Mouse (Mus musculus) common myeloid progenitor, adult 5-6 weeks (primary cell): Measurements from ENCODE around the gene Camk1. TPM values are rescaled to one million over a fixed set of nuclear protein-coding genes. Genes with fewer than 3 reads are reported as not detected.
A peak's percentile ranks its signal among the peaks of the same experiment; 100 is the strongest.

Source experiments
- ATAC-seq: replicated peaks from 2 replicates; pipeline ENCODE4 v1.8.0; 2016; ENCODE audit warnings: low read depth, mild to moderate bottlenecking, moderate TSS enrichment, inconsistent platforms; ENCODE audit not compliant: poor library complexity, severe bottlenecking
- total RNA-seq: library from RNA; stranded (forward); fragments of 200-1000, 187-1606 nt; gene quantifications from 2 replicates; pipeline ENCODE4 v1.2.3, GENCODE M21; 2017

Camk1 gene
- total RNA-seq, 1 experiment from 2014 or later, result 29.9 TPM

DNA sequence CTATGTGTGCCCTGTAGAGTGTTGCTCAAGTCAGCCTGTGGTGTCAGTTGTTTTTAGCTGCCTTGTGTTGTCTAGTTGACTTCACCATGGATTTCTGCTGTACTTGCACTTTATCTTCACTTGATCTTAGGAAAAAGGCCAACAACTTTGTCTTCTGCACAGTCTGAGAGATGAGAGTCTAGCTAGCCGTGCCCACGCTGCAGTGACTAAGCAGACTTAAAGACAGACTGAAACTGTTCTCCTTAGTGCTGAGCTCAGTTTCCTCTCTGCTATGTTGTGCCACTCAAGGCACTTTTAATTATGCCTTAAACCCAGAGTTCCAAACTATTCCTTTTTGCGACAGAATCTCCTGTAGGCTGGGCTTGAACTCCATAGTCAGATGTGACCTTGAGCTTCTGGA lies 27.8 kb downstream of the Camk1 start:
- ATAC-seq, result no peak

DNA sequence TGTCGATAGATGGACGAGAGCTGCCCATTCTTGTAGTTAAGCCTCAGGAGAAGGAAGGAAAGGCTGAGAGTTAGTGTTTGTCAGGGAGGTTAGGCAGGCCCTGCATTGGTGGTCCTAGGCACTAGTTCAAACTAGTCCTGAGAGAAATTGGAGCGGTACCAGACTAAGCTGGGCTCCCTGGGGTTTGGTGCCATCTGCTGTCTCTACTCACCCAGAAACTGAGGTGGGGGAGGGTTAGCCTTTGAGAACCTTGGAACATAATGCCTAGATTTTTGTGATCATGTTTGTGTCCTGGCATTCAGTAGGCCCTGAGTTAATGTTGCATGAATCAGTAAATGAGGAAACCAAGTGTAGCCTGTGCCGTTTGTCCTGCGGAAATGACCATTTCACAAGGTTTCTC lies 35.6 kb downstream of the Camk1 start:
- no peak for ATAC-seq

DNA sequence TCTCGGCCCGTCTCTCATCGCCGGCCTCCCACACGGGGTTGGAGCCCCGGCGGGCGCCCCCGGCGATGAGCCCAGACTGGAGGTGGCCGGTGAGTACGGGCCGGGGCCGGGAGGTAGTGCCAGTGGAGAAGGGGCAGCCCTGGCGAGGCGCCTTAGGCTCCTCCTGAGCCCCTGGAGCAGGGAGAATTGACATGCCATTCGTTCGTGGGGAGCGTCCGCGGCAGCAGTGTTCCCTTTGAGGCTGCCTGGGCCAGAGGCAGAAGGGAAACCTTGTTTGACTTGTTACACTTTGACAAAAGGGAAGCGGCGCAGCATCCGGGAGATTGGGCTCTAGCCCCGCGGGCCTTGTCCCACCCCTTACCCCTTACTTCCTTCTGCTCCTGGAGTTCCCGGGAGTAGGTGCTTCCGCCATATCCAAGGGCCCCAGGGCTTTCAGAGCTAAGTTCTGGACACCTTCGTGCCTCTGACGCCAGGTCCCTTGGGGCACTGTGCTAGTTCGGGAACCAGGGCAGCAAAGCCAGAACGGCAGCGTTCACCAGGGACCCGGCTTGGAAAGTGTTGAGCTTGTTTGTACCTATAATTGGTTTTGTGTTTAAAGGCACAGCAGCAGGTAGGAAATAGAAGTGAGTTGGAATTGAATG lies 36.2 kb downstream of the Camk1 start:
- peak; percentile 17 for ATAC-seq

DNA sequence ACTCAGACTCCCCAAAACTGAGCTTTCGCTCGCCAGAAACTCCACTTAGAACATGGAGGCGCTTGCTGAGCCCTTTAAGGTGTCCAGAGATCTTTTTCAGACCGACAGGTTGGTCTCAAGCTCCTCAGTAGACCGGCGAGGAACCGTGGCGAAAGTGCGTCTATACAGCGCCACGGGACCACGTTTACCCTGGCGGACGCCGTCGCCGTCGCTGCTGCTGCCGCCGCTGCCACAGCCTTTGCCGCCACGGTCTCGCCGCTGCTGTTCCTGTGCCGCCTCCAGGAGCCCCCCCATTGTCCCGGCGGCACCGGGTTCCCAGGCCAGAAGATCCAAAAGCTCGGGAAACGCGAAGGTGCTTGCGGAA lies 36.8 kb downstream of the Camk1 start, which contains the start of gene Brpf1:
Gene Brpf1, plus strand, starts transcription at position 152 of the 364 bp plus-strand sequence.
- ATAC-seq, result peak; percentile 27

DNA sequence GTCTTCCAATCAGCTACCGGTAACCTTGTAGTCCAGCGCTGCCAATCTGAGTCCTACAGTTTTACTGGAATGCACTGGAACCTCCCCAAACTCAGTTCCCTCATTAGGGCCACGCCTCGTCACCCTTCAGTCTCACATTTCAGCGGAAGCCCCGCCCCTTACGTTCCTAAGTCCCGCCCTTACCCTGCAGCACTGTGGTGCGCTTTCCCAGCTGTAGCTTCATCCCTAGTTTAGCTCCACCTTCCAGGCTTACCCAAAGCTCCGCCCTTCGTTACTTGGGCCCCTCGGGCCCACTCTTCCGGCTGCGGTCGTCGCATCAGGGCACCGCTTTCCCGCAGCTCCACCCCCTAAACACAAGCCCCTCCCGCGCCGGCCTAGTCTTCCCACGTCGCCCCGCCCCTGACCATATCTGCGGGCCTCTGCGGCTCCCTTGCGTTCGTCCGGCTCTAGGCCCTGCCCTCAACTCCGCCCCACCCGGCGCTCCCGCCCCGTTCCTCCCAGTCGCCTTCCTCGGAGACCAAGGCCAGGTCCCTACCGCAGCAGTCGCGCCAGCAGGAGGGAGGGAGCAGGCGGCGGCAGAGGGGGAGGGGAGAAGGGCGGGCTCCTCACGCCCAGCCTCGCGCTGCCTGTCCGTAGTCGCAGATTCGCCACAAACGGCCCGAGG lies 37.3 kb downstream of the Camk1 start:
- peak; percentile 80 for ATAC-seq

DNA sequence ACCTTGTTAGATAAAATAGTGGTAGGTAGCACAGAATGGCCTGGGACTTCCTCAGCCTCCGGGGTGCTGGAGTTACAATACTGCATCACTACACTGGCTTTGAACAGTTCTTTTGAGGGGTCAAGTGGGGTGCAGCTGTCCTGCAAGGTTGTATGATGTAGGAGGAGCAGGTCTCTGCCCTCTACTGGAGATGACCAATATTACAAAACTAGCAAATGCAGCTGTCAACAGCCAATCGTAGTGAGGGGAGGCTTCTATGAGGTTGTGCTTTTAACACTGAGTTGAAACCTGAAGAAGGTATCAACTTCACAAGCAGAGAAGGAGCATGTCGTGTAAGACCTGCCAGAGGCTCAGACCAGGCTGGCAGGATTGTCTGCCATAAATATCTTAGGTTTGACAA lies 41.5 kb downstream of the Camk1 start:
- ATAC-seq, result peak; percentile 39

DNA sequence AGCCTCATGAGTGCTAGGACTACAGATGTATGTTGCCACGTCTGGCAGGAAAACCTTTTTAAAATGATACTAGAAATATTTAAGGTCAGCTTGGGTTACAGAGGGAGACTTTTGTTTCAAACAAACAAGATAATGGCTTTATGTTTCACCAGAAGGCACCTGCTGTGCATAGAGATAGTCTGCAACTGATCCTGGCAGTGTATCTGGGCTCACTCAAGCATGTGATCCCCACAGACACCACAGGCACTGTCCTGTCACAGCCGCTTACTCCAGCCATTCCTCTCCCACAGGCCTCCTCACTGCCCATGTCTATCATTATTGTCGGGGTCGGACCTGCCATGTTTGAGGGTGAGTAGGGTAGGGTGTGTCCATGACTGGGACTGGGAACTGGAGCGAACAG lies 42.4 kb downstream of the Camk1 start:
- ATAC-seq, result no peak

DNA sequence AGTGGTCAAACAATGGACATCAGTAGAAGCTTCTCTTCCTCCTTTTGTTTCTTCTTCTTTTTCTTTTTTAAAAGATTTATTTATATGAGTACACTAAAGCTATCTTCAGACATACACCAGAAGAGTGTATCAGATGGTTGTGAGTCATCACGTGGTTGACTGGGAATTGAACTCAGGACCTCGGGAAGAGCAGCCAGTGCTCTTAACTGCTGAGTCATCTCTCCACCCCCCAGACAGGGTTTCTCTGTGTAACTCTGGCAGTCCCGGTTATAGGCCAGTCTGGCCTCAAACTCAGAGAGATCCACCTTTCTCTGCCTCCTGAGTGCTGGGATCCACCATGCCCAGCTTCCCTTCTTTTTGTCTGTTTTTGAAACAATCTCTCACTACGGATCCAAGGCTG lies 47.1 kb downstream of the Camk1 start:
- ATAC-seq, result no peak

DNA sequence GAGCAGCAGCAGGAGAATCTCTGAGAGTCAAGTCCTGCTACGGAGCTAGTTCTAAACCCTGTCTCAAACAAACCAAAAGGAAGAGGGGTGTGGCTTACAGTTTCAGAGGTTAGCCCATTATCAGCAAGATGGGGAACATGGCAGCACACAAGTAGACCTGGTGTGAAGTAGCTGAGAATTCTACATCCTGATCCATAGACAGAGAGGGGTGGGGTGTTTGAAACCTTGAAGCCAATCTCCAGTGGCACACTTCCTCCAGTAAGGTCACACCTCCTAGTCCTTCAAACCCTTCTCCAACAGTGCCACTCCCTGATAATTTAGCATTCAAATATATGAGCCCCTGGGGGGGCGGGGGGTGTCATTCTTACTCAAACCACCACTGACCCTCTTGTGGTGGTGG lies 47.7 kb downstream of the Camk1 start:
- ATAC-seq, result no peak

DNA sequence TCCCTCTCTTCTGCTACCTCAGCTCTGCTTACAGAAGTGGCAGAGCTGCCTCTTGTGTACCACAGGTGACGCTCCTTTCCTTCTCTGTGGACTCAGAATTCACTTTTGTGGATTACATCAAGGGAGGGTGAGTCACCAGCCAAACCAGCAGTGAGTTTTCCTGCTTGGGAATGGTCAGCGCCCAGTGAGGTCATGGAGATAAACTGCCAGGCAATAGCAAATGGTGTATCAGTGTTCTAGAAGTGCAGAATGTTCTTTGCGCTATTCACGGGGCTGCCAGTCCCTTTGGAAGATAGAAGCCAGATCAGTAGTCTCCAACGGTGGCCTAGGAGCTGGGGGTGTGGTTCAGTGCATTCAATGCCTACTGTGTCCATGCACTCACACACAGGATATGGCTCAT lies 50.8 kb downstream of the Camk1 start:
- ATAC-seq, result no peak

DNA sequence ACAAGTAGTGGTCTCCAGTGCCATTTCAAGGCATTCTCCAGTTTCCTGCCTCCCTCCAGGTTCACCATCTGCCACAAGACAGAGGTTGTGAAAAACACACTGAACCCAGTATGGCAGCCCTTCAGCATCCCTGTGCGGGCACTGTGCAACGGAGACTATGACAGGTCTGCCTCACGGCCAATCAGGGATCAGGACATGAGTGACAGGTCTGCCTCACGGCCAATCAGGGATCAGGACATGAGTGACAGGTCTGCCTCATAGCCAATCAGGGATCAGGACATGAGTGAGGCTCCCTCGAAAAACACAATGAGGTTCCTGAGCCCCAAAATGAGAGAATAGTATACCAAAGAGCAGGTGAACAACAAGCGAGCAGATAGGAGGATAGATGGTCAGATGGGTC lies 53.4 kb downstream of the Camk1 start:
- ATAC-seq, result no peak

DNA sequence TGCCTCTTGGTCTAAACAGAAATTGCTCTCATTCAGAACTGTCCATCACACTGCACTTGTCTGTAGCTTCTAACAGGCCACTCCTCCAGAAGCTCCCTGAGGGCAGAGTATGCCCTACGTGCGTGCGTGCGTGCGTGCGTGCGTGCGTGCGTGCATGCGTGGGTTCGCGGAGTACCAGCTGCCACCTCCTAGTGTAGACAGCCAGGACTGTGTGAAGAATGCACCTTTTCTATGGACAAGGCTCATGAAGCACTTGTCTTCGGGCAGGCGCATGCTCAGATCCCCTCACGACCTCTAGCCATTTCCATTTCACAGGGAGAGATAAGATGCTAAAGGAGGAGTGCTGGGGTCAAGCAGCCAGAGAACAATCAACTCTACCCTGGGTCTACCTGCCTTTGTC lies 54.4 kb downstream of the Camk1 start:
- ATAC-seq, result no peak

DNA sequence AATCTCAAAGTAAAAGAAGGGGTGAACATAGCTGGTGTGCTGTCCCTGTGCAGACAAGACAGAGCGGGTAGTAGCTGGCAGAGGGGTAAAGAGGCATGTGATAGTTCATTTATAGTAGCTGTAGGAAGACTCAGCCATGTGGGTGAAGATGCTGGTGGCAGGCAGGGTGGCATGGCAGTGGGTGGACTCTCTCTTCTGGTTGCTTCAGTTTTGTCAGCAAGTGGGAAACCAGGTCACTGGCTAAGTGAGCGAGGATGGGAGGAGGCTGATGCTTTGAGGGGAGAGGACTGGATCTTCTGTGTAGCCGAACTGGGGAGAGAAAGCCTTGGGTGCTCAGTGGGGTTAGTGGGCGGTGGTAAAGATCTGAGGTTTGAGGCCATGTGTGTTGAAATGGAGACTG lies 56.5 kb downstream of the Camk1 start:
- no peak for ATAC-seq

DNA sequence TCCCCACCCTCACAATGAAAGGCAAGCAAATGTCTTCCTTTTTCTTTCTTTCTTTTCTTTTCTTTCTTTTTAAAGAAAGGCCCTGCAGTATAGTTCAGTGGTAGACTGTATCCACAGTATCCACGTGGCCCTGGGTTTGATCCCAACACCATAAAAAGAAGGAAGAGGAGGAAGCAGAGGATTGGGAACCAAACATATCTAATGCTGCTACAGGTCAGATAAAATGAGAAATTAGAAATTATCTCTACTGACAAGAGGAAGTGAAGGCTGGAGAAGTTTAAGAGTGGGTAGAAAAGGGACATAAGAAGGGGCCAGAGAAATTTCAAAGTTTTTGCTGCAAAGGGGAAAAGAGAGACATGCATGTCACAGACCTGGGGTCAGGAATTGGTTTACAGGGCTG lies 57.5 kb downstream of the Camk1 start:
- no peak for ATAC-seq

DNA sequence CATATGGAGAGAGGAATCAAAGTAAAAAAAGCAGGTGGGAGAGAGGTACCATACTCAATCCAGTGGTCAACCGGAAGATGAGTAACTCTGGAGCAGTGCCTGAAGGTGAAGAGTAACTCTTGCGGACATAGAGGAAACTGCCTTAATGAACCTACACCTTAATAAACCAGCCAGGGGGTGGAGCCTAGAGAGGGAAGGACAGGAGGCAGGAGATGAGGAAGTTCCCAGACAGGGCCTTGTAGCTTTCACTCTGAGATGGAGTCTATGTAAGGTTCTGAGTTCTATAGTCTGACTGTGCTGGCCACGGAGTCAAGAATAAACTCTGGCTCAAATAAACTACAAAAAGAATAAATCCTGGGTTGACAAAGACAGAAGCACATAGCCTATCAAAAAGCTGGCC lies 58.9 kb downstream of the Camk1 start:
- ATAC-seq, result peak; percentile 57

Other genes starting within 250 kb of the Camk1 start
- not detected in 2 replicates for gene Lhfpl4, start 148.6 kb downstream of the Camk1 start, total RNA-seq
- 20.5 and 35.4 TPM in 2 replicates for gene Mtmr14, start 106.1 kb downstream of the Camk1 start, total RNA-seq
- 0.05 TPM in 1 of 2 replicates, not detected in the other for gene Cpne9, start 61.7 kb downstream of the Camk1 start, total RNA-seq
- gene Brpf1, start 36.8 kb downstream of the Camk1 start, total RNA-seq, result 27.5 and 35.7 TPM in 2 replicates
- gene Ogg1, start 17.0 kb downstream of the Camk1 start, total RNA-seq, result 10.2 and 11.7 TPM in 2 replicates
- gene Tada3, start 33.9 kb upstream of the Camk1 start, total RNA-seq, result 20.7 and 33.1 TPM in 2 replicates
- 175 and 193 TPM in 2 replicates for gene Arpc4, start 34.1 kb upstream of the Camk1 start, total RNA-seq
- 0.78 and 1.4 TPM in 2 replicates for gene Ttll3, start 45.3 kb upstream of the Camk1 start, total RNA-seq
- 5.5 and 9.0 TPM in 2 replicates for gene Rpusd3, start 75.4 kb upstream of the Camk1 start, total RNA-seq
- gene Cidec, start 91.8 kb upstream of the Camk1 start, total RNA-seq, result not detected in 2 replicates
- gene Jagn1, start 98.6 kb upstream of the Camk1 start, total RNA-seq, result 28.6 and 32.7 TPM in 2 replicates
- 1.6 and 2.6 TPM in 2 replicates for gene Il17re, start 114.5 kb upstream of the Camk1 start, total RNA-seq
- 0.09 and 0.44 TPM in 2 replicates for gene Il17rc, start 127.4 kb upstream of the Camk1 start, total RNA-seq
- gene Creld1, start 139.3 kb upstream of the Camk1 start, total RNA-seq, result 4.1 and 9.4 TPM in 2 replicates
- gene Prrt3, start 157.9 kb upstream of the Camk1 start, total RNA-seq, result not detected in 2 replicates
- gene Emc3, start 187.7 kb upstream of the Camk1 start, total RNA-seq, result 31.3 and 40.9 TPM in 2 replicates
- 21.1 and 31.8 TPM in 2 replicates for gene Fancd2, start 187.7 kb upstream of the Camk1 start, total RNA-seq